Mouse (Mus musculus): ENCODE measurements around the gene Slc27a5.

DNA sequence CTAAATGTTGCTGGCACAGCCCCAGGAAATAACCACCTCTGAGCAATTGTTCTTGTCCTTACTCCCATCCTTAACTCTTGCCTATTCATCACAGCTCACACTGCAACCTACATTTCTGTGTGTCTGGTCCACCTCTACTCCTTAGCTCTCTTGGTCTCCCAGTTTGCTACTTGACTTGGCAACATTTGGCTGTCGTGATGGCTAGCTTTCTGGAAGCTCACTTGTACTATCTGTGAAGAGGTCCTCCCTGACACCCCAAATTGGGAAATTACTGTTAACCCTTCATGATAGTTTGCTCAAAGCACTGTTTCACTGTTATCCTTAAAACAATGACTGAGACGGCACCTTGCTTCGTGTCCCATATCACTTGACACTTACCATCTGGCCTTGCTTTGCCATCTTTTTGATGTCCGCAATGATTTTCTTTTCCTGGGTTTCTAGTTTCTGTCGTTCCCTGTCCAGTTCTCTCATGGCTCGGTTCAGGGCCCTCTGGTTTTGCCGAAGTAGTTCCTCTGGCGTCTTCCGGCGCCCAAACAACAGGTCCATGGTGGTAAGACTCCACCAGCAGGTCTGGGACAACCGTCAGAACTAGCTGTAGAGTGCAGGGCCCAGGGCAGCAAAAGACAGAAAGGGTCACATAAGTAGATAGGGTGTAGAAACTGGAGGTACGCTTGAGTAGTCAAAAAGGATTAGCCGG, 35.6 kb upstream of the Slc27a5 start:
- TF ChIP-seq CTCF (conservative IDR thresholded peaks at IDR 0.05; ENCODE audit: insufficient read depth, insufficient read length, low read depth, low read length), result no peak
- no peak for TF ChIP-seq POLR2A (IDR thresholded peaks at IDR 0.05; ENCODE audit: low read depth, low read length)
